Mouse (Mus musculus): ENCODE measurements around the gene Oas3.

GRCm38 (mm10) chr5:120779922-120780321 is 2.5 kb upstream of the Oas3 start:
- TF ChIP-seq POLR2A (IDR thresholded peaks at IDR 0.05; ENCODE audit: insufficient read depth, low read depth, low read length) (no peak), EP300 (IDR thresholded peaks at IDR 0.05; ENCODE audit: insufficient read depth, low read depth, low read length) (no peak)

Data from heart, adult 2 months (tissue).